Mouse (Mus musculus): Measurements from ENCODE around the gene Mrpl35. TPM values are rescaled to one million over a fixed set of nuclear protein-coding genes. Genes with fewer than 3 reads are reported as not detected.
"Not testable (repeated sequence)": the region's sequence is repeated elsewhere in the genome, so short reads cannot be mapped to it uniquely, and the experiment has no call there.

Mrpl35 gene
- polyA plus RNA-seq (2016; fragmentation: Nextera tagmentation; extraction: Ambion mirVana): 47.0 and 47.7 TPM in 2 replicates

- Histone ChIP-seq H3K4me3 (no peak within 1 kb of the TSS), H3K27ac (replicated peaks) (no peak within 1 kb of the TSS), H3K27me3 (no peaks in the 10 kb centered on the region), H3K9me3 (no peaks in the 10 kb centered on the region), H3K9ac (replicated peaks) (no peak within 1 kb of the TSS), H3K4me2 (replicated peaks) (no peak within 1 kb of the TSS), H3K36me3 (no peaks in the 10 kb centered on the region), H3K4me1 (peaks cover 11% of the 10 kb centered on the region)
- 47% methylated on average over 1 of the region's 1 CpGs for WGBS
- ATAC-seq (ENCODE audit: low FRiP score, low read depth): no peak
These were observed at the start of gene Mrpl35 for GRCm38 (mm10) chr6:71826869-71827268. Gene Mrpl35, minus strand, starts transcription at chr6:71826969.

- H3K4me2 ChIP-seq (replicated peaks): no peak overlapping the region
- ATAC-seq (ENCODE audit: low FRiP score, low read depth): no peak
- 95% methylated on average over 9 of the region's 9 CpGs for WGBS
- H3K27me3 ChIP-seq: no peaks in the 10 kb centered on the region
- no peak overlapping the region for H3K27ac ChIP-seq (replicated peaks)
- no peak overlapping the region for H3K9ac ChIP-seq (replicated peaks)
- H3K4me3 ChIP-seq: no peak overlapping the region
- H3K4me1 ChIP-seq: no peaks in the 10 kb centered on the region
- no peaks in the 10 kb centered on the region for H3K9me3 ChIP-seq
- H3K36me3 ChIP-seq: peaks cover 76% of the 10 kb centered on the region
These were observed 44.6 kb upstream of the Mrpl35 start for GRCm38 (mm10) chr6:71871396-71871795.

GRCm38 (mm10) chr6:71868809-71869208 is 42.0 kb upstream of the Mrpl35 start:
- no peak overlapping the region for H3K4me3 ChIP-seq
- WGBS: 96% methylated on average over 1 of the region's 1 CpGs
- H3K4me1 ChIP-seq: no peaks in the 10 kb centered on the region
- no peak overlapping the region for H3K9ac ChIP-seq (replicated peaks)
- ATAC-seq (ENCODE audit: low FRiP score, low read depth): no peak
- H3K27me3 ChIP-seq: no peaks in the 10 kb centered on the region
- H3K4me2 ChIP-seq (replicated peaks): no peak overlapping the region
- H3K27ac ChIP-seq (replicated peaks): no peak overlapping the region
- peaks cover 78% of the 10 kb centered on the region for H3K36me3 ChIP-seq
- no peaks in the 10 kb centered on the region for H3K9me3 ChIP-seq

- Histone ChIP-seq H3K27ac (replicated peaks) (no peak overlapping the region), H3K9ac (replicated peaks) (no peak overlapping the region), H3K9me3 (no peaks in the 10 kb centered on the region), H3K27me3 (no peaks in the 10 kb centered on the region), H3K4me2 (replicated peaks) (no peak overlapping the region), H3K4me3 (no peak overlapping the region), H3K36me3 (peaks cover 80% of the 10 kb centered on the region), H3K4me1 (no peaks in the 10 kb centered on the region)
- 93% methylated on average over 2 of the region's 2 CpGs for WGBS
- no peak for ATAC-seq (ENCODE audit: low FRiP score, low read depth)
These were observed 41.0 kb upstream of the Mrpl35 start for GRCm38 (mm10) chr6:71867751-71868150.

- not testable (repeated sequence) for H3K9ac ChIP-seq (replicated peaks); ATAC-seq (ENCODE audit: low FRiP score, low read depth); H3K27me3 ChIP-seq; H3K9me3 ChIP-seq; H3K4me1 ChIP-seq; H3K4me3 ChIP-seq; H3K4me2 ChIP-seq (replicated peaks); H3K27ac ChIP-seq (replicated peaks)
- 97% methylated on average over 6 of the region's 6 CpGs for WGBS
- peaks cover 35% of the 10 kb centered on the region for H3K36me3 ChIP-seq
These were observed 20.1 kb upstream of the Mrpl35 start for GRCm38 (mm10) chr6:71846906-71847305.

GRCm38 (mm10) chr6:71840597-71841290 is 14.0 kb upstream of the Mrpl35 start:
- Histone ChIP-seq H3K9ac (replicated peaks) (no peak overlapping the region), H3K4me3 (no peak overlapping the region), H3K4me1 (no peaks in the 10 kb centered on the region), H3K36me3 (peaks cover 8% of the 10 kb centered on the region; the same call in 1 of the 2 replicates), H3K27me3 (no peaks in the 10 kb centered on the region), H3K4me2 (replicated peaks) (no peak overlapping the region), H3K27ac (replicated peaks) (no peak overlapping the region), H3K9me3 (no peaks in the 10 kb centered on the region)
- ATAC-seq (ENCODE audit: low FRiP score, low read depth): no peak
- WGBS: 92% methylated on average over 1 of the region's 1 CpGs

GRCm38 (mm10) chr6:71839815-71840214 is 13.0 kb upstream of the Mrpl35 start:
- ATAC-seq (ENCODE audit: low FRiP score, low read depth): no peak
- no peak overlapping the region for H3K4me2 ChIP-seq (replicated peaks)
- peaks cover 12% of the 10 kb centered on the region for H3K36me3 ChIP-seq

GRCm38 (mm10) chr6:71836811-71837210 is 10.0 kb upstream of the Mrpl35 start:
- no peak overlapping the region for H3K4me3 ChIP-seq
- no peaks in the 10 kb centered on the region for H3K9me3 ChIP-seq
- H3K27ac ChIP-seq (replicated peaks): no peak overlapping the region
- H3K36me3 ChIP-seq: peaks cover 14% of the 10 kb centered on the region
- 88% methylated on average over 2 of the region's 2 CpGs for WGBS
- no peaks in the 10 kb centered on the region for H3K27me3 ChIP-seq
- peaks cover 8% of the 10 kb centered on the region for H3K4me1 ChIP-seq
- ATAC-seq (ENCODE audit: low FRiP score, low read depth): no peak
- H3K9ac ChIP-seq (replicated peaks): no peak overlapping the region
- no peak overlapping the region for H3K4me2 ChIP-seq (replicated peaks)

More at GRCm38 (mm10) chr6:71839815-71840214, 13.0 kb upstream of the Mrpl35 start:
- no peaks in the 10 kb centered on the region for H3K4me1 ChIP-seq
- no peaks in the 10 kb centered on the region for H3K27me3 ChIP-seq
- H3K4me3 ChIP-seq: no peak overlapping the region
- H3K9ac ChIP-seq (replicated peaks): no peak overlapping the region
- H3K27ac ChIP-seq (replicated peaks): no peak overlapping the region
- no peaks in the 10 kb centered on the region for H3K9me3 ChIP-seq

- no peaks in the 10 kb centered on the region for H3K9me3 ChIP-seq
- peak overlapping the region; percentile 60 for H3K4me2 ChIP-seq (replicated peaks)
- H3K36me3 ChIP-seq: peaks cover 14% of the 10 kb centered on the region
- under 1% methylated on average over 21 of the region's 21 CpGs for WGBS
- peak; percentile 99 for ATAC-seq (ENCODE audit: low FRiP score, low read depth)
- H3K27me3 ChIP-seq: no peaks in the 10 kb centered on the region
- H3K4me3 ChIP-seq: peak overlapping the region; percentile 98
- peak overlapping the region; percentile 88 for H3K9ac ChIP-seq (replicated peaks)
- peaks cover 10% of the 10 kb centered on the region for H3K4me1 ChIP-seq
- H3K27ac ChIP-seq (replicated peaks): peak overlapping the region; percentile 86
These were observed 4.8 kb upstream of the Mrpl35 start for GRCm38 (mm10) chr6:71831581-71831960.

- Histone ChIP-seq H3K36me3 (peaks cover 14% of the 10 kb centered on the region), H3K27me3 (no peaks in the 10 kb centered on the region), H3K9me3 (no peaks in the 10 kb centered on the region), H3K9ac (replicated peaks) (peak within 1 kb of the TSS; percentile 88), H3K4me1 (peaks cover 10% of the 10 kb centered on the region), H3K27ac (replicated peaks) (peak within 1 kb of the TSS; percentile 86), H3K4me3 (peak within 1 kb of the TSS; percentile 98), H3K4me2 (replicated peaks) (peak within 1 kb of the TSS; percentile 60)
- WGBS: under 1% methylated on average over 64 of the region's 64 CpGs
- peak; percentile 99 for ATAC-seq (ENCODE audit: low FRiP score, low read depth)
These were observed 4.2 kb upstream of the Mrpl35 start, which contains the start of gene Immt for GRCm38 (mm10) chr6:71830690-71831580. Gene Immt, plus strand, starts transcription at chr6:71831331.

GRCm38 (mm10) chr6:71829768-71830167 is 3.0 kb upstream of the Mrpl35 start:
- peak overlapping the region; percentile 98; the same call in 1 of the 2 replicates for H3K4me3 ChIP-seq
- H3K4me2 ChIP-seq (replicated peaks): no peak overlapping the region
- H3K27ac ChIP-seq (replicated peaks): no peak overlapping the region
- H3K4me1 ChIP-seq: peaks cover 10% of the 10 kb centered on the region
- H3K9ac ChIP-seq (replicated peaks): no peak overlapping the region
- no peak for ATAC-seq (ENCODE audit: low FRiP score, low read depth)
- WGBS: 92% methylated on average over 9 of the region's 9 CpGs
- no peaks in the 10 kb centered on the region for H3K9me3 ChIP-seq
- H3K27me3 ChIP-seq: no peaks in the 10 kb centered on the region
- H3K36me3 ChIP-seq: peaks cover 5% of the 10 kb centered on the region

GRCm38 (mm10) chr6:71823961-71824360 is 2.8 kb downstream of the Mrpl35 start:
- Histone ChIP-seq H3K4me3 (peak overlapping the region; percentile 67), H3K9ac (replicated peaks) (peak overlapping the region; percentile 62; the same call in 1 of the 2 replicates), H3K4me2 (replicated peaks) (peak overlapping the region; percentile 65), H3K9me3 (no peaks in the 10 kb centered on the region), H3K4me1 (peaks cover 8% of the 10 kb centered on the region; the same call in 1 of the 2 replicates), H3K27ac (replicated peaks) (no peak overlapping the region), H3K36me3 (no peaks in the 10 kb centered on the region), H3K27me3 (no peaks in the 10 kb centered on the region)
- WGBS: 39% methylated on average over 3 of the region's 3 CpGs
- no peak; the same call in 1 of the 2 replicates for ATAC-seq (ENCODE audit: low FRiP score, low read depth)
